Mouse (Mus musculus) left cerebral cortex, postnatal 4 days (tissue): ENCODE results near the gene Ror1. TPM values are rescaled to one million over a fixed set of nuclear protein-coding genes. Genes with fewer than 3 reads are reported as not detected.

Experiments
- DNase-seq: peaks from one replicate; pipeline ENCODE4 v3.0.0-alpha.2; 2022
- intact Hi-C: fragments of 180-260 bp; cut with DNase I; formaldehyde crosslinking; loops from one replicate; pipeline ENCODE4 v1.15.1; 2025
- total RNA-seq, 2 experiments: library from RNA; stranded (reverse); gene quantifications; 2 replicates each; pipeline ENCODE4 v1.2.3; 2021

Gene Ror1
- total RNA-seq, 2 experiments from 2014 or later, result 1.2 to 1.4 TPM

GRCm38 (mm10) chr4:100203688-100204087, 108.1 kb downstream of the Ror1 start:
- DNase-seq, result no peak
- intact Hi-C loops, result no loop called here

DNA sequence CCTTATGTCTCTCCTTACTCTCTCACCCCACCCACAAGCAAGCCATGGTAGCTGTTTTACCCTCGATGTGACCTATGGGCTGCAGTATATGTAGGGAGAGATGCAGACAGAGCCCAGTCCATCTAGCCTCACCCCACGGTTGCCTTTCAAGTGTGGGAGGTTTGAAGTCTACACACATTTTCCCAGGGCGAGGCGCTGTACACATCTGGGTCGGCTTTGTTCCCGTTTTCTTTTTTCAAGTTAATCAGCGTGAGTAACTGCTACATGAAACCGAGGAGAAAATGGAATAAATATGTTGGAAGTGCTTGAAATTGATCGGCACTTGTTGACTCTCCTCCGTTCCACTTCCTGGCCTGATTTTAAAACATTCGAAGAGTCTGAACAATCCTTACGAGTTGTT, 108.8 kb downstream of the Ror1 start:
- intact Hi-C loops, result no loop called here
- DNase-seq, result no peak

DNA sequence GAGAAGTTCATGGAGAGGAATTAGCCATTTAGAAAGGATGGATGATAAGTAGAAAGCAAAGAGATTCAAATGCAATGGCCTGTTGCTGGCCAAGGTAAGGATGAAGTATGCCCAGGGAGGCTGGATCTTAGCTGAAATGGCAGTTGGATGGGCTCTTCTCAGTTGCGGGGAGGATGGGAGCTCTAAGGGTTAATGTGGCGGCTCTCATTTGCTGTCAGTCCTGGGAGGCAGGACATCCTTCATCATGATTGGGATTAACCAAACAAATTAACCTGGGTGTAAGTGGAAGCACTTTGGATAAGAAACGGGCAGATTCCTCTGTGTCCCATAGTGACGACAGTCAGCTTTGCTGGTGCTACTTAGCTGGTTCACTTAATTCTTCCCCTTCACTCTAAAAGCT, 112.5 kb downstream of the Ror1 start:
- no peak for DNase-seq
- intact Hi-C loops, result no loop called here

- DNase-seq, result no peak
- intact Hi-C loops, result no loop called here
These were observed 113.5 kb downstream of the Ror1 start for GRCm38 (mm10) chr4:100209106-100209505.

GRCm38 (mm10) chr4:100211331-100211730, 115.7 kb downstream of the Ror1 start:
- intact Hi-C loops, result no loop called here
- no peak for DNase-seq

GRCm38 (mm10) chr4:100214324-100215215, 119.0 kb downstream of the Ror1 start:
- peak; percentile 36 for DNase-seq
- intact Hi-C loops, result no loop called here

GRCm38 (mm10) chr4:100216587-100216986, 121.0 kb downstream of the Ror1 start:
- DNase-seq, result no peak
- intact Hi-C loops, result no loop called here

DNA sequence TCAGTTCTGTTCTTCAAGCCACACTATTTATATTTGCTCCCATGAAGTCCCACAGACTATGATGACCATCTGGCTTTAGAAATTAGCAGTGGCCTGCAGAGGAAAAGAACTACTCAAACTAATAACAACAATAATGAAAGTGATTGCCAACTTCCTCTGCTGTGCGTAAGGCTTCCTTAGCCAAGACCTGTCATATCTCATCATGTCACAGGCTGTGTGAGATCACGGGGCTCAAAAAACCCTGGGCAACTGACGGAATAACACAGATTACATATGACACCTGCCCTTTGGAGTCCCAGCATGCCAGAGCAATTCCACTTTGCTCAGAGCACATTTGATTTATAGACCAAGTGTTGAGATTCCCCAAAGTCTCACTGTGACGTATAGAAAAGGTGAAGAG, 123.4 kb downstream of the Ror1 start:
- intact Hi-C loops, result no loop called here

GRCm38 (mm10) chr4:100219599-100219998, 124.0 kb downstream of the Ror1 start:
- intact Hi-C loops, result no loop called here
- no peak for DNase-seq

More for the DNA sequence above, 123.4 kb downstream of the Ror1 start:
- peak; percentile 77 for DNase-seq

GRCm38 (mm10) chr4:100221978-100222737, 126.6 kb downstream of the Ror1 start:
- DNase-seq, result peak; percentile 36
- intact Hi-C loops, result no loop called here

DNA sequence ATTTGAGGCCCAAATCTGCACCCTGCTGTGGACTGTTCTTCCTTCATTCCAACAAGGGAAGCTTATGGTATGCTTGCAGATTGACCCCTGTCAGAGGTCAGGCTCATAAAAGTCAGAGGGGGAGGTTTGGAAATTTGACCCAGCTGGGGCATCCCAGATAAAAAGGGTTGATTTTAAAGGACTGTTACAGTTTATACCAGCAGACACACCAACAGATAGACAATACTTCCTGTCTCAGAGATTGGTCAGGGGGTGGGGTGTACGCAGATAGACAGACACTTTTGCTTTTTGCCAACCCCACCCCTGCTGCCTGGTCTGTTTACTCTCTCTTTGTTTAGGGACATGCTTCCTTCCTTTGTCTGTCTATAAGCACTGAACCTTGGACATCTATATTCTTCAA, 127.9 kb downstream of the Ror1 start:
- intact Hi-C loops, result no loop called here
- DNase-seq, result no peak

DNA sequence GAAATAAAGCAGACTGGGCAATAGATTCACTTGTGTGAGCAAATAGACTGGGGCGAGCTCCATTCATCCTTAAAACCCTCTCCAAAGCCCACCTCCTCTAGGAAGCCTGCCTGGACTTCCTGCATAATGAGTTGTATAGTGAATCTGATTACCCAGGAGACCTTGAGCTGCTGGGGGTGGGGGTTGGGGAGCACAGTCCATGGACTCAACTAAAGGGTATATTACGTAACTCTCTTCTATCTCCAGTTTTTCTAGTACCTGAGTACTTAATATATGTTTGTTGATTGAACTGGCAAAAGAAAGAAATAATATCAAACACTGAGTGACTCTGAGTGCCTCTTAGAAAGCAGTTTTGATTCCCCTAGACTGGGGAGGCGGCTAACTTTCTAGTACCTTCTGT, 128.4 kb downstream of the Ror1 start:
- DNase-seq, result no peak
- intact Hi-C loops, result no loop called here

GRCm38 (mm10) chr4:100226619-100227018, 131.0 kb downstream of the Ror1 start:
- DNase-seq, result no peak
- intact Hi-C loops, result no loop called here

- DNase-seq, result no peak
- intact Hi-C loops, result no loop called here
These were observed 132.5 kb downstream of the Ror1 start for GRCm38 (mm10) chr4:100228106-100228505.

DNA sequence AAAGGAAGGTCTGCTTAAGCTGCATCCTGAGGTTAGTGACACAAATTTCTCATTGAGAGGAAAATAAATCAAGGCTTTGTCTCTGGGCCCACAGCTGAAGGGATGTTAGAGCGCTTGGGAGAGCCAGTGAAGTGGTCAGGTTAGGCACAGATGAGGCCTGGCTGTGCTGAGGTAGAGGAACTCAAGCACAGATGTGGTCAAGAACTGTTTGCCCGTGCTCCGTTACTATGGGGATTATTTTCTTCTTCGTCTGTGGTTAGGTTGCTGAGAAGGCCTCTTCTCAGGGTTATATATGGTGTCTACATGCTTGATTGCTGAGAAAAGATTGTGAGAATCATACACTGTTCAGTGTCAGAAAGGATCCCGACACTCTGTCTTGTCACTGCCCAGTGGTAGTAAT, 134.7 kb downstream of the Ror1 start:
- intact Hi-C loops, result no loop called here
- no peak for DNase-seq

GRCm38 (mm10) chr4:100230963-100231362, 135.4 kb downstream of the Ror1 start:
- intact Hi-C loops, result no loop called here
- no peak for DNase-seq

GRCm38 (mm10) chr4:100231906-100232305, 136.3 kb downstream of the Ror1 start:
- DNase-seq, result no peak
- intact Hi-C loops, result no loop called here

DNA sequence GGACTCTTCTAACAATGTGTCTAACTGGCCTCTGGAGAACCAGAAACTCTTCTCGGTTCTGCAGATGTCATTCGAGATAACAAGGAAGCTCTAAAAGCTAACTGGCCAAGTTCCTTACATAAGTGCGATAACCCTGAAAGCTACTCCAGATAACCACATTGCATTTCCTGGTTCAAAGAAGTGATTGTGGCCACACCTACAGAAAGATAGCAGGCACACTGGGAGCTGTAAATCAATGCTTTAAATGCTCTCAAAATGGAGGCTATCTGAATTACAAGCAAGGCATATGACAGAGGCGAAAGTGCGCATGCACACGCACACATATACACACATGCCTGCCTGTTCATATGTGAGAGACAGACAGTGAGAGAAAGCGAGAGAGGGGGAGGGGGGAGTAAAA, 136.9 kb downstream of the Ror1 start:
- intact Hi-C loops, result no loop called here
- DNase-seq, result no peak

GRCm38 (mm10) chr4:100233770-100234169, 138.2 kb downstream of the Ror1 start:
- intact Hi-C loops, result no loop called here
- no peak for DNase-seq

DNA sequence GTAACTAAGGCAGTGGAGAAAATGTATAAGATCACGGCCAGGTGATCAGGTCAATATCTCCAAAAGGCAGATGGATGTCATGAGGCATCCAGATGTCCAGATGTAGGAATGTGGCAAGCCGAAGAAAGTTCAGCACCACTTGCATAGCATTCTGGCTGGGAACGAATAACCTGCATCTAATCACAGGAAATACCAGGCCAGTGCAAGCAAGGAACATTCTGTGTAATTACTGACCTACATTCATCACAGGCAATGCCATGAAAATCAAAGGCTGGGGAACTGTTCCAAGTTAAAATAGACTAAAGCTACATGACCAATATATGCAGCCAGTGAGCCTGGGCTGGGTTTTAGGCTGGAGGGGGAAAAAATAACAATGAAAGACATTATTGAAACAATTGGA, 140.7 kb downstream of the Ror1 start:
- no peak for DNase-seq
- intact Hi-C loops, result no loop called here

DNA sequence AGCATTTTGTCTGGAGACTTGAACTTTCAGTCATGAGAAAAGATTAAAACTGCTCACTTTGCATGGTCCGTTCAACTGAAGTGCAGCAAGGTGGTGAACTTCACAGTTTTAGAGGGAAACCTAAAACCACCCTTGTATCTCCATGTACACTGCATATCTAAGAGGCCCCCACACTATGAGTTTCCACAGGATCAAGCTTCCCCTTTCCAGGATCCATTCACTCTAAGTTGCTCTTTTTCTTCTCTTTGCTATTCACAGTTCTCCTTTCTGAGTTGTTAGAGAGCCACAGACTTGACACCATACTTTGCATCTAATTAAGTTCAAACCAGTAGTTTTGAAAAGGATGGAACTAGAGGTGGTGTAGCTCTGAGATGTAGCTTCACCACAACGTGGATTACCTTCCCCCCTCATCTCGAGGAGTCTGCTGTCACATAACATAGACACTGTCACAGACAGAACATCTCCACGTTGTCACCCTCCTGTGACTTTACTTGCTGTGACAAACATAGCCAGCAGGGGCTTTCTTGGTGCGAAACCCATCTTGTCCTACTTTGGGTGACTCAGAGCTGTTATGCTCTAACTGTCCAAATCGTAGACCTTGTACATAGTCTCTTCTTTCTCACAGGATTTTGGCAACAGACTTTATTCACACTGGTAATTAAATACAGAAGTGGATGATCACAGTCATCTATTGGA, 146.6 kb downstream of the Ror1 start:
- no peak for DNase-seq
- intact Hi-C loops, result no loop called here
